Mouse (Mus musculus) kidney, postnatal 36 days (tissue): ENCODE data around the gene Sox5.
A peak's percentile ranks its signal among the peaks of the same experiment; 100 is the strongest.

Experiments
- DNase-seq, 2 experiments: peaks; one replicate each; pipeline ENCODE4 v3.0.0; 2021 to 2022; ENCODE audit warnings: mixed read lengths in 2 of 2

The Sox5 gene

GRCm38 (mm10) chr6:144387539-144388255, 394.1 kb downstream of the Sox5 start:
- no peak for DNase-seq

GRCm38 (mm10) chr6:144380641-144381040, 401.1 kb downstream of the Sox5 start:
- DNase-seq = no peak

- DNase-seq = no peak
These were observed 401.6 kb downstream of the Sox5 start for GRCm38 (mm10) chr6:144380171-144380570.

- no peak for DNase-seq
These were observed 407.0 kb downstream of the Sox5 start for GRCm38 (mm10) chr6:144374810-144375209.

GRCm38 (mm10) chr6:144370699-144371098, 411.1 kb downstream of the Sox5 start:
- no peak for DNase-seq

- DNase-seq = no peak
These were observed 414.1 kb downstream of the Sox5 start for GRCm38 (mm10) chr6:144367626-144368077.

GRCm38 (mm10) chr6:144361267-144362038, 420.3 kb downstream of the Sox5 start:
- DNase-seq = no peak

- no peak for DNase-seq
These were observed 424.7 kb downstream of the Sox5 start for GRCm38 (mm10) chr6:144357081-144357480.

- no peak for DNase-seq
These were observed 430.7 kb downstream of the Sox5 start for GRCm38 (mm10) chr6:144351049-144351448.

- peak in 1 of 2 experiments; percentile 17 for DNase-seq
These were observed 438.4 kb downstream of the Sox5 start for GRCm38 (mm10) chr6:144343338-144343737.

GRCm38 (mm10) chr6:144339554-144339953, 442.2 kb downstream of the Sox5 start:
- no peak for DNase-seq

GRCm38 (mm10) chr6:144339006-144339405, 442.8 kb downstream of the Sox5 start:
- DNase-seq = peak in 1 of 2 experiments; percentile 41

- DNase-seq = no peak
These were observed 443.6 kb downstream of the Sox5 start for GRCm38 (mm10) chr6:144338221-144338620.

GRCm38 (mm10) chr6:144337436-144337969, 444.3 kb downstream of the Sox5 start:
- no peak for DNase-seq

- DNase-seq = no peak
These were observed 445.0 kb downstream of the Sox5 start for GRCm38 (mm10) chr6:144336789-144337188.

GRCm38 (mm10) chr6:144333146-144333545, 448.6 kb downstream of the Sox5 start:
- DNase-seq = no peak

- DNase-seq = no peak
These were observed 449.8 kb downstream of the Sox5 start for GRCm38 (mm10) chr6:144332027-144332426.

GRCm38 (mm10) chr6:144329311-144329930, 452.4 kb downstream of the Sox5 start:
- DNase-seq = no peak

- no peak for DNase-seq
These were observed 453.0 kb downstream of the Sox5 start for GRCm38 (mm10) chr6:144328779-144329178.

- no peak for DNase-seq
These were observed 455.0 kb downstream of the Sox5 start for GRCm38 (mm10) chr6:144326817-144327216.

- no peak for DNase-seq
These were observed 458.4 kb downstream of the Sox5 start for GRCm38 (mm10) chr6:144323372-144323771.

- DNase-seq = no peak
These were observed 459.3 kb downstream of the Sox5 start for GRCm38 (mm10) chr6:144322297-144323047.

- no peak for DNase-seq
These were observed 461.4 kb downstream of the Sox5 start for GRCm38 (mm10) chr6:144320327-144320726.
